Mouse (Mus musculus) Patski (cell line): ENCODE results near the gene Samm50. TPM values are rescaled to one million over a fixed set of nuclear protein-coding genes. Genes with fewer than 3 reads are reported as not detected.
"Not testable (repeated sequence)": the region's sequence is repeated elsewhere in the genome, so short reads cannot be mapped to it uniquely, and the experiment has no call there.

ENCODE experiments used
- ATAC-seq: fragments of 100-300 bp; one replicate; pipeline ENCODE4 v1.8.0; 2021
- CTCF ChIA-PET: fragments of 350-600 bp; sonication (Branson Sonifier 250); formaldehyde crosslinking; loops from one replicate; lab custom pipeline; 2022; ENCODE audit warnings: inconsistent platforms; lab: Charles Lee
- POLR2A ChIA-PET: fragments of 350-600 bp; sonication (Branson Sonifier 250); formaldehyde crosslinking; loops from one replicate; lab custom pipeline; 2022; ENCODE audit warnings: antibody characterized with exemption, inconsistent platforms; lab: Charles Lee
- DNase-seq: peaks from one replicate; pipeline ENCODE4 v3.0.0-alpha.2; 2011; ENCODE audit warnings: low read depth, low spot score
- H3K27me3 ChIP-seq: fragments of 371-371 bp; one replicate; pipeline ENCODE4 v1.5.1; 2021
- CTCF ChIP-seq: fragments of 100-300 bp; IDR thresholded peaks from one replicate; pipeline ENCODE4 v1.5.1; 2021
- in situ Hi-C: fragments of 300-500 bp; cut with MboI; formaldehyde crosslinking; loops from 3 replicates; pipeline ENCODE4 v1.11.1; 2018; ENCODE audit warnings: low pct_unique_long_range_greater_than_20kb, mixed read lengths
- polyA plus RNA-seq: library from polyadenylated mRNA; unstranded; gene quantifications from one replicate; pipeline ENCODE4 v1.2.3, GENCODE M21; 2021

Samm50 gene
- 151 TPM for polyA plus RNA-seq

DNA sequence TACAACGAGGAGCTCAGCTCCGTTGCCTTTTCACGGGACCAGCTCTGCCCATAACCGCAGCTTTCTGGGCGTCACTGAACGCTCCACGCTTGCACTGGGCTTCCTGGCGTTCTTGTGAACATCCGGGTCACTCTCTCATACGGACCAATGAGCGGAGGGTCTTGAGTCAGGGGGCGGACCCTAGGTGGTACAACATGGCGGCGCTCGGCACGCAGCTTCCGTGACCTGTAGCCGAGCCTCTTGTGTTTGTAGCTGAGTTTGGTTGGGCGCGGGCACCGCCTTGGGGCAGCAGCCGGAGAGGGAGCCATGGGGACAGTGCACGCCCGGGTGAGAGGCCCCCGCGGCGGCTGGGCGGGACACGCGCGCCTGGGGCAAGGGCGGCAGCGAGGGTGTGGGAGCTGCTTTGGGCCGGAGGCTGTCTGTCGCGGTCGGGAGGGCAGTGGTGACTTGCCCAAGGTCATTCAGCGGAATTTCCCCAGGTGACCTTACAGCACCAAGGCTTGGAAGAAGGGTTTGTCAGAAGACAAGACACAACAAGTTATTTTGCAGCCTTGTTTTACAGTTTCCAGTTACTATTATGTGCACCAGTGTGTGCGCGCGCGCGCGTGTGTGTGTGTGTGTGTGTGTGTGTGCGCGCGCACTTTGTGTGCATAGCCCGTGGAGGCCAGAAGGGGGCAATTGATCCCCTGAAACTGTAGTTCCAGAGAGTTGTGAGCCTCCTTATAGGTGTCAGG, at the start of gene Samm50:
Samm50 (plus strand) TSS at position 184 of the 734 bp plus-strand sequence.
- CTCF ChIA-PET, result interaction anchor here (1.0 to 1.4 kb wide), 4 partner anchors 20 to 335 kb away, joined by 3 to 5 read pairs (median 3); no protein-coding TSS in a partner anchor
- ATAC-seq (peak; percentile 98), DNase-seq (peak; percentile 53)
- TF ChIP-seq CTCF, result no peak
- POLR2A ChIA-PET, result interaction anchor here (0.6 to 1.8 kb wide), 2 partner anchors 25 to 181 kb away, joined by 3 to 5 read pairs; no protein-coding TSS in a partner anchor
- H3K27me3 ChIP-seq, result no peaks in the 10 kb centered on the region
- in situ Hi-C loops, result no loop called here

DNA sequence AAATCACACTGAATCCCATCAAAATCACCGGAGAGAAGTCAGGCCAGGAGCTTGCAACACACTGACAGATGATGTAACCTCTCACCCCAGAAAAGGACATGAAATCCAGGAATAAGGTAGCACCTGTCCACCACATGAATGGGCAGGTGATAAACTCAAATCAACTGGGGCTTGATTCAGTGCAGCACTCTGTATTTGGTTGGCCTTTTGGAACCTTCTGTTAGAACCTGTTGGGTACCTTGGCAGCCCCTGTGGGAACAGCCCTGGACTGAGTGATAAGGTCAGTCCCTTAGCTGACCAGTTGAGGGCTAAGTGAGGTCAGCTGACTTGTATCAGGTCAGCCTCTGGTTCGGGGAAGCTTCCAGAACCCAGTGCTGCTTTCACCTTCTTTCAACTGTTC, 35.9 kb upstream of the Samm50 start:
- ATAC-seq (no peak), DNase-seq (no peak)
- peaks cover 3% of the 10 kb centered on the region for H3K27me3 ChIP-seq
- TF ChIP-seq CTCF, result no peak
- POLR2A ChIA-PET, result no interaction called here
- CTCF ChIA-PET, result no interaction called here
- in situ Hi-C loops, result no loop called here

DNA sequence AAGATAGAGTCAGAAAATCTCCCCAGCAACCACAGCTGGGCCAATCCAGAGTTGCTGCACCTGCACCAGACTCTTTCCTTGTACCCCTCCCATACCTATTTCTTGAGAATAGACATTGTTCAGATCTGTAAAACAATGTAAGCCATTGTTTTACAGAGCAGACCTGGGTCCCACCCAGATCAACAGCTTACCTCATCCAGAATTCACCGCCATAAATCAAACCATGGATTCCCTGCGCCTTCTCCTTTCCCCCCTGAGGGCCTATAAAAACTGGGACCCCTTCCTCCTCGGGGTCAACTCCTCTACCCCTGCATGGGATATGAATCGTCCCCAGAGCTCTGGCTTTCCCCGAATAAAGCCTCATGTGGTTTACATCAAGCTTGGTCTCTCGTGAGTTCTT, 34.5 kb upstream of the Samm50 start:
- DNase-seq, ATAC-seq, CTCF ChIA-PET, in situ Hi-C loops, POLR2A ChIA-PET: not testable (repeated sequence)
- peaks cover 10% of the 10 kb centered on the region for H3K27me3 ChIP-seq

DNA sequence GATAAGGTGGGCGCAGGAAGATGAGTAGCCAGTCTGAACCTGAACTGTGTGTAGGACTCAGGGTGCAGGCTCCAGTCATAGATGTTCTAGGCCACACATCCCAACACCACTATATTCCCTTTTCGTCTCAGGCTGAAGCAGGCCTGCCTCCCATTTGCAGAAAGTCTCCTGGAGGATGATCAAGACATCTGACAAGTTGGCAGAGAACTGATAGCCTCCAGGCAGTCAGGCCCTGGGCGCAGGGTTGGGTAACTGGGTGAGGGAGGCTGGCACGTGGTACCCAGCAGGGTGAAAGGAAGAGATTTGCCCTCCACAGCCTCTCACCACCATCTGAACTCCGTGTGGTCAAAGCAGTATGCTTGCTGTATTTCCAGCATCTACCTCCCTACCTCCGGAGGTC, 30.2 kb upstream of the Samm50 start:
- ATAC-seq (no peak), DNase-seq (no peak)
- ChIA-PET CTCF (no interaction called here), POLR2A (no interaction called here)
- in situ Hi-C loops, result no loop called here
- no peak for TF ChIP-seq CTCF
- H3K27me3 ChIP-seq, result peaks cover 26% of the 10 kb centered on the region

DNA sequence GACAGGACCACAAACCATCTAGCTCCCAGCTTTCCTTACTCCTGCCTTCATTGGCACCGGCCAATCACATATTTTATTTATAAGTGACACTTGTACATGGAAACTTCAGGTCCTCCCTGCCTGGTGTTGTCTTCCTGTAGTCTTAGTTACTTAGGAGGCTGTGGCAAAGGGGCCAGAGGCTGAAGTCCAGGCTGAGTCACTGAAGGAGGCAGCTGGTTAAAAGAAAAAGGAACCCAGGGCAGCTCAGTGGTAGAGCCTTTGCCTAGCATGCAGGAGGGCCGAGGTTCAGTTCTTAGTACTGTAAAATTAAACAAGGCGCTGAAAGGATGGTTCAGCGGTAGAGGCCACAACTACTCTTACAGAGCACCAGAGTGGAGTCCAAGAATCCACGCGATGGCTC, 25.2 kb upstream of the Samm50 start:
- POLR2A ChIA-PET, result no interaction called here

DNA sequence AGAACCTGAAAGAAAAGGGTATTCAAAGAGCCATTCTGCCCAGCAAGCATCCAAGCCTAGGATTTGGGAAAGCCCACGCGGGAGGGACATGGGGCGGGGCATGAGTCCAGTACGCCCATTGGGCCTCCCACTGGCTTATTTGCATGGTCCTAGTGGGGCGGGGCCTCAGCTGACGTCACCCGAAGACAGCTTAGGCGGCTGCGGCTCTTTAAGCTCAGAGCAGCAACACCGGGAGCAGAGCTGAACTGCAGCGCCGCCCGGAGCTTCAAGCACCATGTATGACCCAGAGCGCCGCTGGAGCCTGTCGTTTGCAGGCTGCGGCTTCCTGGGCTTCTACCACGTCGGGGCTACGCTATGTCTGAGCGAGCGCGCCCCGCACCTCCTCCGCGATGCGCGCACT, 24.4 kb upstream of the Samm50 start, which contains the start of gene Pnpla3:
Pnpla3 (plus strand) TSS at position 238 of the 400 bp plus-strand sequence.
- CTCF ChIA-PET, result interaction anchor here (1.2 to 1.4 kb wide), 2 partner anchors 8 to 94 kb away, joined by 3 to 4 read pairs; no protein-coding TSS in a partner anchor
- DNase-seq (peak; percentile 79), ATAC-seq (peak; percentile 97)
- in situ Hi-C loops, result no loop called here
- peaks cover 22% of the 10 kb centered on the region for H3K27me3 ChIP-seq
- POLR2A ChIA-PET, result interaction anchor here (1.0 kb wide), 1 partner anchor 11 kb away, joined by 3 read pairs; no protein-coding TSS in a partner anchor
- no peak for TF ChIP-seq CTCF

More for the DNA sequence above, 25.2 kb upstream of the Samm50 start:
- DNase-seq (no peak), ATAC-seq (no peak)
- in situ Hi-C loops, result no loop called here
- CTCF ChIA-PET, result interaction anchor here (0.7 to 1.2 kb wide), 3 partner anchors 9 to 93 kb away, joined by 3 read pairs; partner anchors contain the start of gene Samm50
- H3K27me3 ChIP-seq, result peaks cover 27% of the 10 kb centered on the region
- no peak for TF ChIP-seq CTCF

DNA sequence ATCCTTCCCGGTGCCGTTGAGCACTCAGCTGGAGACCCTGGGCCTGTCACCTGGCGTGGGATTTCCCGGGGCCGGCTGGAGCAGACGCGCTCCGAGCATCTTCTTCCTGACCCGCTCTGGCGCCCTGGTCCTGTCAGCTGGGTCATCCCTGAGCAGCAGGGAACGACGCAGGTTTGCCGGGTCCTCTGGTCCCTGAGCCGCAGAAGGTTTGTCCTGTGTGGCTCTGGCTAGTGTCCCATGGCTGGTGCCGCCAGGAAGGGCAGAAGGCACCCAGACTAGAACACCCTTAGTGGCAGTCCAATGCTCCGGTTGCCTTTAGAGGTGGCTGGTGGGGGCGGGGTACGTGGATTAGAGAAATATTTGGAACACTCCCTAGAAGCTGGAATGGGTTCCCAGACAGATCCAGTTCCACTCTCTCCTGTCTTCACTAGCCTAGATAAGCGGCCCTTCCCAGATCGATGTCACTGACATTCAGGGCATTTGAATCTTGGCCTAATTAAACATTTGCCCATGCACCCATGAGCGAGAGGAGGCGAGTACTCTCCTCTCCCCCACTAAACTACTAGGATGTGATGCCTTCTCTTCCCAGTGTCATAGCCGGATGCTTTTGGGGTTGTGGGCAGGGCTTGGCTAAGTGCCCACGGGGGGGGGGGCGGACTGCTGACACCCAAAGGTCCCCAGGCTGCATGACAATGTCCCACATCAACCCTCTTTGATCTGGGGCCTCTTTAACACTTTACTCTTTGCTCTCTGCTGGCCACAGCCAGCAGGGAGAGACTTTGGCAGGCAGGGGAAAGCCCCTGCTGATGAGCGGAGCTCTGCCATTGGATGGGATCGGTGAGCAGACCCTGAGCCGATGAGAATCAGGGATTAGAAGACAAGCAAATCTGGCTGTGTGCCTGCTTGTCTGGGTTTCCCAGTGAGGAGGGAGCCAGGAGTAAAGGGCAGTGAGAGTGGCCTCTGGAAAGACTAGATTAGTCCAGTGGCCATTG, 23.6 kb upstream of the Samm50 start:
- H3K27me3 ChIP-seq, result peaks cover 26% of the 10 kb centered on the region
- DNase-seq, result no peak
- POLR2A ChIA-PET, result interaction anchor here (0.7 to 1.0 kb wide), 2 partner anchors 10 to 198 kb away, joined by 3 to 8 read pairs; no protein-coding TSS in a partner anchor
- in situ Hi-C loops, result no loop called here
- CTCF ChIA-PET, result interaction anchor here (1.2 to 1.4 kb wide), 2 partner anchors 7 to 94 kb away, joined by 3 to 4 read pairs; no protein-coding TSS in a partner anchor
- TF ChIP-seq CTCF, result no peak
- ATAC-seq, result peak; percentile 19

DNA sequence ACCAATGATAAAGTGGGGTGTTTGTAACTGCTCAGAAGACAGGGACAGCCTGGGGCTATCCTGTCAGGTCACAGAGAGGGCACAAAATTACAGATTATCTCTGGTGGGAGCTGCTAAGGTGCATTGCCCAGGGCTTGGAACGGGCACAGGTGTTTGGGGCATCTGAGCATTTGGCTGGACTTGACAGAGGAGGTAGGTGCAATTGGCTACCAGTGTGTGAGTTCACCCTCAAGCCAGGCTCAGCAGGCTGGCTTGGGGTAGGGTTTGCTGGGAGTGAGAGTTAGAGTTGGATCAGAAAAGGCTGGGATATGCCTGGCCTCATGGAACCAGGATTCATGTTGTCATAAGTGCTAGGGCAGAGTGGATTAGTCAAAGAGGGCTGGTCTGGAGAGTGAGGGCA, 22.5 kb upstream of the Samm50 start:
- in situ Hi-C loops, result no loop called here
- TF ChIP-seq CTCF, result no peak
- no peak for ATAC-seq
- peaks cover 28% of the 10 kb centered on the region for H3K27me3 ChIP-seq
- no peak for DNase-seq
- ChIA-PET POLR2A (no interaction called here), CTCF (no interaction called here)

DNA sequence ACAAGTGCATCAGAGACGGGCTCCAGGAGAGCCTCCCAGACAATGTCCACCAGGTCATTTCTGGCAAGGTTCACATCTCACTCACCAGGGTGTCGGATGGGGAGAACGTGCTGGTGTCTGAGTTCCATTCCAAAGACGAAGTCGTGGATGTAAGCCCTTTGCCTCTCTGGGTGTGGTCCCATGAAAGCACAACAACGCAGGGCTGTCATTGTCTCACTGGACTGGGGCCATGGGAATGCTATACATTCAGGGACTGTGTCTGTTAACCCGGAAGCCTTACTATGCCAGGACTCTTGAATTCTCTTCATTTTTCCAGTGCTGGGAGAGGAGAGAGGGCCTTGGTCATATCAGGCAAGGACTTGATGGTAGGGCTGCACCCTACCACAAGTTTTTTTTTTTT, 20.9 kb upstream of the Samm50 start:
- ChIA-PET CTCF (no interaction called here), POLR2A (no interaction called here)
- in situ Hi-C loops, result no loop called here
- ATAC-seq, result no peak
- TF ChIP-seq CTCF, result no peak
- DNase-seq, result no peak
- H3K27me3 ChIP-seq, result peaks cover 21% of the 10 kb centered on the region

DNA sequence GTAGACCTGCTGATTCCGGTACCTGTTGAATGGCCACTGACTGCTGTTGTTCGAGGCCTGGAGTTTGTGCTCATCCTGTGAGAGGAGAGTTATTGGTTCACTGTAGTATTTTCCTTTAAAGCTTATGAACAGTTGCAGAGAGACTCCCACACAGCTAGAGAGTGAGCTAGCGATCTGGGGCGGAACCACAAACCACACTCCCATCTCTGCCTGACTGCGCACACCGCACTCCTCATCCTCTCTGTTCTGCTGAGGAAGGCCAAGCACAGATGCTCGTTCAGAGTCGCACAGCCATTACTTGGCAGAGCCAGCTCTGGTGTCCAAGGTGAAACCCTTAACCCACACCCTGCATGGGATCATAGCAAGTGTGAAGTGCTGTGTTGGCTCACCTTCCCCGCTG, 13.3 kb upstream of the Samm50 start:
- POLR2A ChIA-PET, result interaction anchor here (1.4 kb wide), 1 partner anchor 11 kb away, joined by 3 read pairs; the partner anchor contains the start of gene Pnpla3
- no peak for TF ChIP-seq CTCF
- CTCF ChIA-PET, result no interaction called here
- in situ Hi-C loops, result no loop called here
- DNase-seq, result no peak
- peaks cover 35% of the 10 kb centered on the region for H3K27me3 ChIP-seq
- no peak for ATAC-seq
